Mouse (Mus musculus): ENCODE results near the gene Ykt6. TPM values are rescaled to one million over a fixed set of nuclear protein-coding genes. Genes with fewer than 3 reads are reported as not detected.

Gene Ykt6
- polyA plus RNA-seq, 1 experiment from 2014 or later: 16.6 TPM

DNA sequence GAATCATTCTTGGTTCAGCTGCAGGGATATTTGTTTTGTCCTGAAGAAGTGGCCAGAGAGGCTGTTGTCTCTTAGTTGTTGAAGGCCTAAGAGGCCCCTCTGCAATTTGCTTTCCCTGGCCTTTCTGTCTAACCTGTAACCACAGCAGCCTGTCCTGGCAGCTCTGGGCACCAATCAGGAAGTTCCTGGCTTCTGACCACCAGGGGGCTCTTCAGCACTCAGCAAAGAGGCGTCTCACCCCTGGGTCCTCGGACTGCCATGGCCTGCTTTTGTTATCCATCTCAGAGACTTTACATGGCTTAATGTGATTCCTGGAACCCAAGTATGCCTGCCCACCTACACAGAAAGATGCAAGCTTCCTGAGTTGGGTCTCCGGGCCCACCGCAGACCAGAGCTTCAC lies 35.4 kb downstream of the Ykt6 start:
- H3K4me2 ChIP-seq (ENCODE audit: low read depth, low read length): no peak overlapping the region
- 38% methylated on average over 4 of the region's 4 CpGs for WGBS (ENCODE audit: insufficient replicate concordance)
- H3K9ac ChIP-seq (replicated peaks): no peak overlapping the region
- H3K27ac ChIP-seq (ENCODE audit: low read depth): no peak overlapping the region
- peak; percentile 72 for DNase-seq
- TF ChIP-seq CTCF (IDR thresholded peaks at IDR 0.05; ENCODE audit: low read depth) (peak; percentile 76), EP300 (IDR thresholded peaks at IDR 0.05; ENCODE audit: low read depth) (no peak)
- no peaks in the 10 kb centered on the region for H3K9me3 ChIP-seq (ENCODE audit: low read length)
- no peaks in the 10 kb centered on the region for H3K4me1 ChIP-seq (ENCODE audit: insufficient read depth)
- no peak overlapping the region for H3K4me3 ChIP-seq (ENCODE audit: low read depth, low read length)
- ATAC-seq: peak; percentile 46
- H3K36me3 ChIP-seq (replicated peaks; ENCODE audit: insufficient read depth, low read length): no peaks in the 10 kb centered on the region
- no peaks in the 10 kb centered on the region for H3K27me3 ChIP-seq (ENCODE audit: insufficient read depth, low read length)

- Histone ChIP-seq H3K27ac (ENCODE audit: low read depth) (no peak overlapping the region), H3K4me3 (ENCODE audit: low read depth, low read length) (no peak overlapping the region), H3K4me2 (ENCODE audit: low read depth, low read length) (no peak overlapping the region), H3K9ac (replicated peaks) (no peak overlapping the region), H3K27me3 (ENCODE audit: insufficient read depth, low read length) (no peaks in the 10 kb centered on the region), H3K9me3 (ENCODE audit: low read length) (no peaks in the 10 kb centered on the region), H3K36me3 (replicated peaks; ENCODE audit: insufficient read depth, low read length) (no peaks in the 10 kb centered on the region), H3K4me1 (ENCODE audit: insufficient read depth) (peaks cover 2% of the 10 kb centered on the region; the same call in 1 of the 2 replicates)
- WGBS (ENCODE audit: insufficient replicate concordance): 85% methylated on average over 5 of the region's 5 CpGs
- ATAC-seq (no peak), DNase-seq (no peak)
- no peak for TF ChIP-seq EP300 (IDR thresholded peaks at IDR 0.05; ENCODE audit: low read depth)
- no peak for TF ChIP-seq CTCF (IDR thresholded peaks at IDR 0.05; ENCODE audit: low read depth)
Measured at GRCm38 (mm10) chr11:5994212-5994611, 38.7 kb downstream of the Ykt6 start.

GRCm38 (mm10) chr11:5994880-5995279 lies 39.4 kb downstream of the Ykt6 start:
- no peaks in the 10 kb centered on the region for H3K36me3 ChIP-seq (replicated peaks; ENCODE audit: insufficient read depth, low read length)
- no peak overlapping the region for H3K9ac ChIP-seq (replicated peaks)
- H3K4me2 ChIP-seq (ENCODE audit: low read depth, low read length): no peak overlapping the region
- H3K27me3 ChIP-seq (ENCODE audit: insufficient read depth, low read length): no peaks in the 10 kb centered on the region
- TF ChIP-seq CTCF (IDR thresholded peaks at IDR 0.05; ENCODE audit: low read depth) (no peak), EP300 (IDR thresholded peaks at IDR 0.05; ENCODE audit: low read depth) (no peak)
- ATAC-seq (no peak), DNase-seq (no peak)
- H3K4me3 ChIP-seq (ENCODE audit: low read depth, low read length): no peak overlapping the region
- no peak overlapping the region for H3K27ac ChIP-seq (ENCODE audit: low read depth)
- H3K9me3 ChIP-seq (ENCODE audit: low read length): no peaks in the 10 kb centered on the region
- WGBS (ENCODE audit: insufficient replicate concordance): 69% methylated on average over 3 of the region's 3 CpGs
- H3K4me1 ChIP-seq (ENCODE audit: insufficient read depth): peaks cover 7% of the 10 kb centered on the region; the same call in 1 of the 2 replicates

GRCm38 (mm10) chr11:5995989-5996388 lies 40.5 kb downstream of the Ykt6 start:
- H3K27ac ChIP-seq (ENCODE audit: low read depth): no peak overlapping the region
- no peak overlapping the region for H3K4me3 ChIP-seq (ENCODE audit: low read depth, low read length)
- peak; percentile 95 for TF ChIP-seq CTCF (IDR thresholded peaks at IDR 0.05; ENCODE audit: low read depth)
- TF ChIP-seq EP300 (IDR thresholded peaks at IDR 0.05; ENCODE audit: low read depth): no peak
- DNase-seq: peak; percentile 87
- H3K27me3 ChIP-seq (ENCODE audit: insufficient read depth, low read length): no peaks in the 10 kb centered on the region
- H3K9ac ChIP-seq (replicated peaks): no peak overlapping the region
- H3K9me3 ChIP-seq (ENCODE audit: low read length): no peaks in the 10 kb centered on the region
- WGBS (ENCODE audit: insufficient replicate concordance): 12% methylated on average over 8 of the region's 8 CpGs
- H3K4me1 ChIP-seq (ENCODE audit: insufficient read depth): peaks cover 18% of the 10 kb centered on the region
- H3K4me2 ChIP-seq (ENCODE audit: low read depth, low read length): no peak overlapping the region
- peak; percentile 63 for ATAC-seq
- no peaks in the 10 kb centered on the region for H3K36me3 ChIP-seq (replicated peaks; ENCODE audit: insufficient read depth, low read length)

GRCm38 (mm10) chr11:5998472-5998871 lies 43.0 kb downstream of the Ykt6 start:
- no peaks in the 10 kb centered on the region for H3K9me3 ChIP-seq (ENCODE audit: low read length)
- no peak overlapping the region for H3K4me2 ChIP-seq (ENCODE audit: low read depth, low read length)
- no peak overlapping the region for H3K9ac ChIP-seq (replicated peaks)
- H3K4me1 ChIP-seq (ENCODE audit: insufficient read depth): peaks cover 34% of the 10 kb centered on the region
- TF ChIP-seq EP300 (IDR thresholded peaks at IDR 0.05; ENCODE audit: low read depth) (no peak), CTCF (IDR thresholded peaks at IDR 0.05; ENCODE audit: low read depth) (no peak)
- H3K4me3 ChIP-seq (ENCODE audit: low read depth, low read length): no peak overlapping the region
- H3K27me3 ChIP-seq (ENCODE audit: insufficient read depth, low read length): no peaks in the 10 kb centered on the region
- 89% methylated on average over 2 of the region's 2 CpGs for WGBS (ENCODE audit: insufficient replicate concordance)
- no peaks in the 10 kb centered on the region for H3K36me3 ChIP-seq (replicated peaks; ENCODE audit: insufficient read depth, low read length)
- H3K27ac ChIP-seq (ENCODE audit: low read depth): no peak overlapping the region
- no peak for ATAC-seq
- no peak for DNase-seq

DNA sequence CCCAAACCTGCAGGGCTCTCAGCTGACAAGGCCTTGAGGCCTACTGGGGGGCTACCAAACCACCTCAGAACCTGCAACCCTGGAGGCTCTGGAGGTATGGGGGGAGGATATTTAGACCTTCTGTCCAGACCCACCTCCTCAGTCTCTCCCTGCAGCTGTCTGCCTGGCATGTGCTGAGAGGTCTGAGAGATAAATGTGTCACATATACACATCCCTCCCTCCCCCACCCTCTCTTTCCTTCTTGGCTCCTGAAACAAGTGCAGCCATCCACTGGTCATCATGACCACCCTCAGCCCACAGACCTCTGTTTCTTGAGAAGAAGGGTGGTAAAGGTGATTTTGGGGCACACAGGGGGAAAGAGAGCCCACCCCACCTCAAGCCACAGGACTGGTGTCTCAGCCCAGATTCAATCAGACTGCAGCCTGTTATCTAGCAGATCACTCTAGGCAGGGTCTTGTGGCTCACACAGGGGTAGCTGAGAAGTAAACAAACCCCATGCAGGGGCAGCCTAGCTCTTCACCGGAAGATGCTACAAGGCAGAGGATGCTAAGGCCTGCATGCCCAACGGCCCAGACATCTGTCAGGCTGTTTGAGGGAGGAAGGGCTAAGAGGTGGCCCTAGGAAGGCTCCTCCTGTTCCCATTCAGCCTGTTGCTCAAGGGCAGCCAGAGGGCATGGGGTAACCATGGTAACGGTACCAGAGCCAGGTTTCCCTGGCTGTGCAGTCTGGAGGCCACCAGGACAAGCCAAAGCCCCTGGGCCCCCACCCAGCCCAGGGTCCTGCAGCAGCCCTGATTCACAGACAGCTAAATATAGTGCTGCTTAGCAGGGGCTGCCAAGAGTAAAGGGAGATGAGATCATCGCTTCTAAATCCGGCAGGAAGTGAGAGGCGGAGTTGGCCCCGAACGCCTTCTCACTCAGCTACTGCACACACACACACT lies 44.6 kb downstream of the Ykt6 start:
- WGBS (ENCODE audit: insufficient replicate concordance): 17% methylated on average over 8 of the region's 8 CpGs
- Histone ChIP-seq H3K4me1 (ENCODE audit: insufficient read depth) (peaks cover 48% of the 10 kb centered on the region), H3K4me3 (ENCODE audit: low read depth, low read length) (no peak overlapping the region), H3K27me3 (ENCODE audit: insufficient read depth, low read length) (no peaks in the 10 kb centered on the region), H3K36me3 (replicated peaks; ENCODE audit: insufficient read depth, low read length) (no peaks in the 10 kb centered on the region), H3K9me3 (ENCODE audit: low read length) (no peaks in the 10 kb centered on the region), H3K4me2 (ENCODE audit: low read depth, low read length) (no peak overlapping the region), H3K27ac (ENCODE audit: low read depth) (peak overlapping the region; percentile 61), H3K9ac (replicated peaks) (no peak overlapping the region)
- peak; percentile 68 for DNase-seq
- TF ChIP-seq EP300 (IDR thresholded peaks at IDR 0.05; ENCODE audit: low read depth) (no peak), CTCF (IDR thresholded peaks at IDR 0.05; ENCODE audit: low read depth) (no peak)
- ATAC-seq: peak; percentile 66
